Mouse (Mus musculus) brain, adult 2 months (tissue): ENCODE measurements at regions not wholly inside any gene's neighbourhood (a gene's known extent, or its start where the extent isn't known, plus 50 kb on each side); places are given as distances from the start of the nearest gene placed in this dataset.
"Not testable (repeated sequence)": the region's sequence is repeated elsewhere in the genome, so short reads cannot be mapped to it uniquely, and the experiment has no call there.

Experiments
- DNase-seq: peaks from one replicate; pipeline ENCODE4 v3.0.0; 2011; ENCODE audit warnings: low read depth, low spot score

- no peak for DNase-seq
Measured at GRCm38 (mm10) chr10:117499177-117499863, 119.5 kb upstream of the Cpsf6 start.

DNA sequence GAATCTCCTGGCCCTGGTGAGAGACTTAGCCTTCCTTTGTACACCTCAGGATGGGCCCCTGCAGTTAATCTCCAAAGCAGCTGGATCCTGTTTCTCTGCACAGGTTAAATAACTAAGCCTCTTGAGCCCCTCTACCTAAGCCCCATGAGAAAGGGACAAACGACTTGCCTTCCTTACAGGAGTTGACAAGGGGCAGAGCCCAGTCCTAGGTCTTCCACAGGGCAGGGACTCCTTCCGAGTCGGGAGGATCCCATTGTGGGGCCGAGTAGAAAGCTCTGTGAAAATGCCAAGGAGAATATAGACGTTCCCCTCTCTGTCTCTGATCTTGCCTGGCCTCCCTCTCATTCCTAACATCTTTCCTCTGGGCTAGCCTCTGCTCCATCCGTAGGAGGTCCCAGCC, 118.7 kb upstream of the Cpsf6 start:
- DNase-seq = no peak

- no peak for DNase-seq
Measured at GRCm38 (mm10) chr10:117497565-117498256, 117.9 kb upstream of the Cpsf6 start.

- not testable (repeated sequence) for DNase-seq
Measured at GRCm38 (mm10) chr10:117497082-117497481, 117.3 kb upstream of the Cpsf6 start.

DNA sequence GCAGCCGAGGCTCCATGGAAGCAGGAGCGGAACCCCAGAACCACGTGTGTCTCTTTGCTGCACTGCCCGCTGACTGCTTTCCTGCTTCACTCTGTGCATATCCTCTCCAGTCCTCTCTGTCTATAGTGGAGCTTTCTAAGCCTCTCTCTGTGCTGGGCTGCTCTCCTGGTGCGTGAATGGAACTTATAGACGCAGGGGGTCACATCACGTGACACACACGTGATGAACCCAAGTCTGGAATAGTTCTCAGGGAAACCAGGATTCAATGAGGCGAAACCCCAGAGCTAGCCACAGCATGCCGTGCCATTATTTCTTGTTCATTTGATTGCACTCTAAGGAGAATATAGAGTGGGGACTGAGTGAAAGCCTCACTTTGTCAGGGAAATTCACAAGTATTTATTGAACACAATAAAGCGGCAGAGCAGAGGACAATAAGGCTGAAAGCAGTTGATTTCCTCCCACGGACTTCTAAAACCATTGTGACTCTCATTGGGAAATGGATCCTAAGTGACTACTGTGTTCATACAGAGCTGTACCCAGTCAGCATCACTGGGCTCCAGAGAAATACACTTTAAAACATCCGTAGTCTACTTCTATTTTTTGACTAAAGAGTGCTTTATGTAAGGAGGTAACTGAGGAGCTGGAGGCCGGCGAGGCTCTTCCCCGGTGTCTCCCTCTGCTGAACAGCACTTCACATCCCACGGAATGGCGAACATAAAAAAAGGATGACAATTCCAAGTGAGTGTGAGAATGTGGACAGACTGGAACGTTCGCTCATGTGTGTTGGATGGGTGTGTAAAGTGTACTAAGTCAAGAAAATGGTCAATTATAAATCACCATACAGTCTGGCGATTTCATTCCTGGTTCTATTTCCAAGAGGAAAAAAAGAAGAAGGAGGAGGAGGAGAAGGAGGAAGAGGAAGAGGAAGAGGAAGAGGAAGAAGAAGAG, 116.5 kb upstream of the Cpsf6 start:
- peak; percentile 30 for DNase-seq

- no peak for DNase-seq
Measured at GRCm38 (mm10) chr10:117494171-117494701, 114.4 kb upstream of the Cpsf6 start.

GRCm38 (mm10) chr10:117493824-117494121, 114.0 kb upstream of the Cpsf6 start:
- DNase-seq = no peak

GRCm38 (mm10) chr10:117493091-117493823, 113.4 kb upstream of the Cpsf6 start:
- no peak for DNase-seq

GRCm38 (mm10) chr10:117492391-117492990, 112.7 kb upstream of the Cpsf6 start:
- DNase-seq = no peak

GRCm38 (mm10) chr10:117491711-117492110, 111.9 kb upstream of the Cpsf6 start:
- DNase-seq = no peak

DNA sequence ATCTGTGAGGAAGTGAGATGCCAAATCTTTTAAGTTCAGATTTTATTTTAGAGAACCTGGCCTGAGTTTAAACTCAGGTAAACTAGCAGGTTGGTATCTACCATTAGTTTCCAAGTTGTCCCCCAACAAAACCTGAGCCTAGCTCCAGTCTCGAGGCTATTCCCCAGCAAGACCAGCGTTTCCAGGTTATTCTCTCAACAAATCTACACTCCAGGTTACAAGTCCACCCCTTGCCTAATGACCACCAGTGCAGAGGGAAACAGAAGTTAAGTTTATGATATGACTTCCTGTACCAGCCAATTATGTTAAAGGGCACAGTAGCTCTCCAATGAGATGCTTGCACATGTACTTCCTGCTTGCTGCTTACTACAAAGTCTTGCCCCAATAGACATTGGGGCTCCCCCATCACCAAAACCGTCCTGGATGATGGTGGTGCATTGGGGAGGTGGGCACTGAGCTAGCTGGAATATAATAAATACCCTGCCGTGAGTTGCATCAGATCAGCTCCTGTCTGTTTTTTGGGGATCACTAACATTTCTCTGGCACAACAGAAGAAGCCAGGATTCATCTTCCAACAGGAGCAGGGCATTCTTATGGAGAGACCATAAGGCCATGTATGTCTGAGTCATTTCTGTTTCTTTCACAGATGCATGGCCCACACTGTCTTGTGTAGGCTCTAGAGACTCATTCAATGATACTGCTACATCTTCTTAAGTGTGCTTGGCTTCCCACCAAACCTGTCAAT, 111.2 kb upstream of the Cpsf6 start:
- no peak for DNase-seq

DNA sequence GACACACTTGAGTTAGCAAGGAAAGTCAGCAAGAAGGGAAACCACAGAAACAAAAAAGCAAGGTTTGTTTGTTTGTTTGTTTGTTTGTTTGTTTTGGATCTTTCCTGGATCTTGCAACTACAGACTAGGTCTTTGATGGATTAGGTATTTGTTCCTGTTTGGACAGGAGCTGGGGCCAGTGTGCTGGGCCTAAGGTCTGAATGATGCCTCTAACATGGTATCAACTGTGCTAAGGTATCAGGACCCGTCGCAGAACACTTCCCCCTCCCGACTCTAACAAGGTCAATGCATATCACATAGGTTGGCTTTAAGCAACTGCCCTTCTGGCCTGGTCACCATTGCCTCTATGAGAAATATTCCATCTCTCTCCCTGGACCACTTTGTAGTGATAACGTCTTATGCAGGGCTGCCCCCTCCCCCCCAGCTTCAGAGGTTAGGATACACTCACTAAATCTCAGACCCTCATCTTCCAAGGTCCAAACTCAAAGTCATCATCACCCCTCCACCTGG, 103.3 kb upstream of the Cpsf6 start:
- DNase-seq = no peak

DNA sequence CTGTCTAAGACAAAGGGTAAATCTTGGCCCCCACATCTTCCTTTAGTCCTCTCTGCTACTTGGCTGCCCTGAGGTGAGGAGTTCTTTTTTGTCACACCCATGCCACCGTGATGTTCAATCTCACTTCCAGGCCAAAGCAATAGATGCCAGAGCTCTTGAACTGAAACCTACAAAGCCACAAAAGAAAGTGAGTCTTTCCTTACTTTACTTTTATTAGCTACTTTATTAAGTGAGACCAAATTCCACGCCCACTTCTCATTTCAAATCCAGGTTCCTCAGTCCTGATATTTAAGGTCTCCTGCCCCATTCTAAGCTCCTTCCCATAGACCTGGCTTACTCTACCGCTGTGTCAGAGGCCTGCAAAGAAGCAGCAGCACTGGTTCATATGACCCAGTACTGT, 102.5 kb upstream of the Cpsf6 start:
- no peak for DNase-seq

GRCm38 (mm10) chr10:117481341-117481990, 101.7 kb upstream of the Cpsf6 start:
- DNase-seq = no peak

DNA sequence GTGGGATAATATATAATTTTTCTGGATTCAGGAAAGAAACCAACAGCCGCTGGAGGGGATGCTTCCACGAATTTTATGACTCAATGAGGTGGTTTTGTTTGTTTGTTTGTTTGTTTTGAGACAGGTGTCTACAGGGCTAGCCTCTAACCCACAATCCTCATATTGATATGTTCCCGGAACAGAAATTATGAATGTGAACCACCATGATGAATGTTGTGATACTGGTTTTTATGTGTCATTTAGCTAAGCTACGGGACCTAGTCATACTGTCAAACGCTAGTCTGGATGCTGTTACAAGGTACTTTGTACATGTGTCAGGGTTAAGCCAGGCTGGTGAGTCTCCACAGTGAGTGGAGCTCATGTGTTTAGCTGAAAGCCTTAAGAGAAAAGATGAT, 100.6 kb upstream of the Cpsf6 start:
- no peak for DNase-seq

- no peak for DNase-seq
Measured at GRCm38 (mm10) chr10:117479721-117480455, 100.1 kb upstream of the Cpsf6 start.

- no peak for DNase-seq
Measured at GRCm38 (mm10) chr10:117478931-117479280, 99.1 kb upstream of the Cpsf6 start.

GRCm38 (mm10) chr10:117478202-117478930, 98.6 kb upstream of the Cpsf6 start:
- peak; percentile 66 for DNase-seq
